Mouse (Mus musculus): ENCODE results near the gene Bcar1. TPM values are rescaled to one million over a fixed set of nuclear protein-coding genes. Genes with fewer than 3 reads are reported as not detected.

The Bcar1 gene
- total RNA-seq, 2 experiments from 2014 or later = 61.4 to 63.7 TPM

GRCm38 (mm10) chr8:111682521-111682920, 61.1 kb downstream of the Bcar1 start:
- no peak for DNase-seq (ENCODE audit: low spot score in 2 of 2)

GRCm38 (mm10) chr8:111681153-111681552, 62.5 kb downstream of the Bcar1 start:
- no peak for DNase-seq (ENCODE audit: low spot score in 2 of 2)

DNA sequence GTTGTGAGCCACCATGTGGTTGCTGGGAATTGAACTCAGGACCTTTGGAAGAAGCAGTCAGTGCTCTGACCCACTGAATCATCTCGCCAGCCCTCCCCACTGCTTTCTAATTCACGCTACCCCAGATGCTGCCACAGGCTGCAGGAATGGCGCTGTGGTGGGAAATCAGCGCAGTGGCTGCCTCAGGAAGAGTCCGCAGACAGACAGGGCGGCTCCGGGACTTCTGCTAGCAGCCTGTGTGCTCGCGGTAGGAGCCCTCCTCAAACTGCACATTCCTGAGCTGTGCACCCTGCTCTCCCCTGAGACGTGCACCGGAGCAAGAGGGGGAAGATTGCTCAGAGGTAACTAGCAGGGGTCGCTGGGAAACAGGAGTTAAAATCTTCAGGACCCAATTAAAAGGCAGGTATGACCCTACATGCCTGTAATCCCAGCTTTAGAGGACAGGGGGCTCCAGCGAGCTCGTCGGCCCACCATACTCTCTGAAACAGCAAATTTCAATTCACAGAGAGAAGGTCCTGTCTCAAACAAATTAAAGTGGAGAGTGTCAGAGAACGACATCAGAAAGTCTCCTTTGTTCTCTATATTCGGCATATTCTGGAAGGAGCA, 63.1 kb downstream of the Bcar1 start:
- DNase-seq (ENCODE audit: low spot score in 2 of 2) = no peak

- peak; percentile 22 to 78 for DNase-seq (ENCODE audit: low spot score in 2 of 2)
These were observed 64.8 kb downstream of the Bcar1 start for GRCm38 (mm10) chr8:111678848-111679247.

- peak; percentile 22 to 82 for DNase-seq (ENCODE audit: low spot score in 2 of 2)
These were observed 65.5 kb downstream of the Bcar1 start for GRCm38 (mm10) chr8:111678111-111678510.

DNA sequence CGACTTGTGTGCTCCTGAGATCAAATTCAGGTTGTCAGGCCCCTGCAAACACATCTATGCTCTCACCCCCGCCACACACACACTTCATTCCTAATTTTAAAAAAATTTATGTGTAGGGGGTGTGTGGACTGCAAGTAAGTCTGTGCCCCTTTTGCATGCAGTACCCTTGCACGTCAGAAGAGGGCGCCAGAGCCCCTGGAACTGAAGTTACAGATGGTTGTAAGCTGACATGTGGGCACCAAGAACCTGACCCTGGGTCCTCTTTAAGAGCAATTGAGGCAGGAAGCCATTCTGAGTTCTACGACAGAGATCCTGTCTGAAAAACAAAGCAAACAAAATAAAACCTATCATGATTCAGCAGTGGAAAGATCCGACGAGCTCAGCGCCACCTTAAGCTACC, 67.4 kb downstream of the Bcar1 start:
- no peak for DNase-seq (ENCODE audit: low spot score in 2 of 2)

GRCm38 (mm10) chr8:111666751-111667150, 76.9 kb downstream of the Bcar1 start:
- peak in 1 of 2 experiments; percentile 32 for DNase-seq (ENCODE audit: low spot score in 2 of 2)

DNA sequence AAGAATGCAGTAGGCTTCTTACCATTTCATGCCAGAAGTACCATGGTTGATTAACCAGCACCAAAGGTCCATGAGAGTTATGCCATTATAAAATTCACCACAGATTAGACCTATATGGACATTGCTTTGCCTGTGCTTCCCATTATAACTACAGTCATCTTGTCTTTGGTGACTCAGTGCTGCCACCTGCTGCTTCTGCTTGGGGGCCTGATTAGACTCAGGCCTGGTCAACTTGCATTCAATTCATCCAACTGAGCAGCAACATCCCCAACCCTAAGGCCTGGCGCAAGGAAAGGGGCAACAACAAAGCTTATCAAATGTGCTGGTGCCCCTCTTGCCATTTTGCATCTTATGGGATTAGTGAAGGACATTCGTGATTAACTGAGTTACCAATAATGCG, 81.1 kb downstream of the Bcar1 start:
- DNase-seq (ENCODE audit: low spot score in 2 of 2) = peak; percentile 40 to 87

Small RNAs within 50 kb of the gene (microRNA-seq; reads per million reads assigned to microRNA genes)
- gene Mir7076 = 0 reads per million in 2 experiments

Other genes starting within 250 kb of the Bcar1 start
- gene Wdr59, start 221.7 kb downstream of the Bcar1 start, total RNA-seq (2021) = 10 to 100 TPM; 22.4 to 23.5 TPM
- 100 to 1,000 TPM in 1 of 2 experiments, 10 to 100 TPM in 1; 97.9 to 102 TPM for gene Znrf1, start 207.7 kb downstream of the Bcar1 start, total RNA-seq (2021)
- gene Ldhd, start 113.4 kb downstream of the Bcar1 start, total RNA-seq (2021) = 1 to 10 TPM; 7.0 to 8.3 TPM
- 10 to 100 TPM; 21.1 to 22.2 TPM for gene Zfp1, start 100.4 kb downstream of the Bcar1 start, total RNA-seq (2021)
- not detected for gene Ctrb1, start 52.8 kb downstream of the Bcar1 start, total RNA-seq (2021)
- gene Cfdp1, start 110.5 kb upstream of the Bcar1 start, total RNA-seq (2021) = 10 to 100 TPM; 79.3 to 82.7 TPM
- 1 to 10 TPM; 4.0 to 4.8 TPM for gene Tmem170, start 132.9 kb upstream of the Bcar1 start, total RNA-seq (2021)
- gene Chst5, start 166.6 kb upstream of the Bcar1 start, total RNA-seq (2021) = under 1 TPM; 0.63 to 0.64 TPM
- 10 to 100 TPM; 12.4 to 14.8 TPM for gene Tmem231, start 190.1 kb upstream of the Bcar1 start, total RNA-seq (2021)
- 100 to 1,000 TPM; 212 to 219 TPM for gene Gabarapl2, start 196.9 kb upstream of the Bcar1 start, total RNA-seq (2021)
- 1 to 10 TPM; 5.7 to 6.2 TPM for gene Adat1, start 248.5 kb upstream of the Bcar1 start, total RNA-seq (2021)

Data from layer of hippocampus, adult 18-20 months (tissue).